Mouse (Mus musculus) fibroblast of lung, adult 2 months (primary cell): ENCODE data around the gene Tm7sf3.
"Not testable (repeated sequence)": the region's sequence is repeated elsewhere in the genome, so short reads cannot be mapped to it uniquely, and the experiment has no call there.

Source experiments
- DNase-seq: peaks from one replicate; pipeline ENCODE4 v3.0.0-alpha.2; 2011; ENCODE audit warnings: low read depth

Gene Tm7sf3

DNA sequence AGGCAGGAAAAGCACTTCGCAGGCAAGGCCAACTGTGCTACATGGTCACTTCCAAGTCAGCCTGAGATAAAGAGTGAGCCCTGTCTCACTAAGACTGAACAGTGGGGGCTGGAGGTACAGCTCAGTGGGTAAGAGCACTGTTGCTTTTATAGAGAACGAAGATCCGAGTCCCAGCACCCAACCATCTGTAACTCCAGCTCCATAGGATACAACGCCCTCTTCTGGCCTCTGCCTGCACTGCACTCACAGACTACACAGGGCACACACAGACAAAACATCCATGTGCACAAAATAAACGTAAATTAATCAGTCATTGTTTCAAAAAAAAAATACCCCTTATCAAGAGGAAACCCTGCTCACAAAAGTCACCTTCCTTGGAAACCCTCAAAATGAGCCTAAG lies 28.7 kb downstream of the Tm7sf3 start:
- no peak for DNase-seq

- no peak for DNase-seq
These were observed 29.9 kb downstream of the Tm7sf3 start for GRCm38 (mm10) chr6:146612736-146613135.

DNA sequence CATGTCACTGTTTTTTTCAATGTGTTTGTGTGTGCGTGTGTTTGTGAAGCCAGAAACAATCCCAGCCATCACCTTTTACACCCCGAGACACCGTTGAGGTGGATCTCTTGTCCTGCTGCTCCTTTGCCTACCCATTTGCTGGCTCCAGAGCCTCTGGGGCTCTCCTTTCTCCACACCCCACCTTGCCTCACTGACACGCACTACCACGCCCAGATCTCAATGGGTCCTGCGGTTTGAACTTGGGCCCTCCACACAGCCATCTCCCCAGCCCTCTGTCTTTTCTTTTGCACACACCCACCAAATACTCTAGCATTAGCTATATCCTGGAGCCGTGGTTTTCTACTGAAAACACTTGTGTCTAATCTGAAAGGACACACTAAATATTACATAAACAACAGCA lies 30.7 kb downstream of the Tm7sf3 start:
- no peak for DNase-seq

DNA sequence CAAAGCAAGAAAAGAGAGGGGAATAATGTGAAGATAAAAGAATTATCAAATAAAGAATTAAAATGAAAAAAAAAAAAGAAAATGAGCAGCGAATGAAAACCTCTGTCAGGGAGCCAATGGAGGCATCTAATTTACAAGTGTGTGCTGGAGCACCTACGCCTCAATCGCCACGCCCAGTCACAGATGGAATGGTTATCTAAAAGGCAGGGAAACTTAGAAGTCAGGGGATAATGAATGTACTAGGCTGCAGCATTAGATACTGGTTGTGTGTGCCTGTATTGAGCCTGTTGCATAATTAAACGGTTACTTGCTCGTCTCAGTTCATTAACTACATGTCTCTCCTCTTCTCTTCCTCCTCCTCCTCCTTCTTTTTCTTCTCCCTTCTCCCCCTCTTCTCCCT lies 31.2 kb downstream of the Tm7sf3 start:
- no peak for DNase-seq

GRCm38 (mm10) chr6:146603651-146604050 lies 39.0 kb downstream of the Tm7sf3 start:
- no peak for DNase-seq

DNA sequence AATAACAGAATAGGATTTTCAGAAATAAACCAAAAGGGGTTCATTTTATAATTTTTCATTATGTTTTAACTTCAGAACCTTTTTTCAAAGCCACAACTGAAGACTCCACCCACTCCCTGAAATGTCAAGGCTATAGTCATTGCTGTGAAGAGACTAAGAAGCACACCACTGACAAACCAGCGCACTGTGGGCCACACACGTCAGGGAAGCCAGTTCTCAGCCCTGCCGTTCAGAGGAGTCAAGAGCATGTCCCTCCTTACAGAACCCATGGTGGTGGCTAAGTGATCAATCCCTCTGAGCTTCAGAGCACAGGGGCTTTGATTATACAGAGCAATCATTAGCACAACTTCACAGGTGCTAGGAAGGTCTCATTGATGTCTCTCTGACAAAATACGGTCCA lies 40.0 kb downstream of the Tm7sf3 start:
- no peak for DNase-seq

- DNase-seq = no peak
These were observed 57.5 kb downstream of the Tm7sf3 start for GRCm38 (mm10) chr6:146585134-146585533.

- no peak for DNase-seq
These were observed 59.1 kb downstream of the Tm7sf3 start for GRCm38 (mm10) chr6:146583366-146584046.

DNA sequence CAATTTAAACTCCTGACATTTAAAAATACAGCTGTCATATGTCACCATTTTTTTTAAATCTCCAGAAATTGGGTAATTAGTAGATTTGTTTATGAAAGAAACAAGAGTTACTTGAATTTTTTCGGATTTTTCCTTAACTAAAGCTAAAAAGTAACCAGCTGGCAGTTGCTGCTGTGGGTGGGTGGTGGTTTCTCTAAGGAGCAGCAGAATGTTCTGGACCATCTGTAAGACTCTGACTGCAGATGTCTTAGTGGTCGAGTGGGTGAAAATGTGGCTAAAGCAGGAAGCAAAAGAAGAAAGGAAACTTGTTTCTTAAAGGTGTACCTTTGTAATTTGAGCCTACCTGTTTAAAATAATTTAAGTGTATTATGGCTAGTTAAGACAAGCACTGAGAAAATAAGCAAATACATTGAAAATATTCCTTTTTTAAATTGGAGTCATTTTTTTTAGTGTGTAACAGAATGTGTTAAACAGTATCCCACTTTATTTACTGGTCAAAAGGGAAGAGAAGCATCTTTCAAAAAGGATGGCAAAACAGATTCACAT lies 62.2 kb downstream of the Tm7sf3 start:
- DNase-seq = no peak

DNA sequence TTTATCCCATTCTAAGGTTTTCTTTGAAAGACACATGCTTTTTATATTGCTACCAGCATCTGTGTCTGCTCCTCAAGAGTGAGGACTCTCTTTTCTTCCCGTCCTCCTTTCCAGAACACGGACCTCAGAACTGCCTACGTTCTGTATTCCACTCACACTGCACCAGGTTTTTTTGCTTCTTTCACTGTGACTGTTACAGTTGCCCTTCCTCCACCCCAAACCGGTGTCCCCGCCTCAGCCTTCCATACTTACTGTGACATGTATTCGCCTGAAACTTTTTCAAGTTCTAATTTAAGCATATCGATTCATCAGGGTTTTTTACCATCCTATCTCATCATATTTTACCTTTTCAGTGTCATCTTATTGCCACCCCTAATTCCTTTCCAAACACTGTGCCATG lies 64.0 kb downstream of the Tm7sf3 start:
- peak; percentile 6 for DNase-seq

- DNase-seq = no peak
These were observed 64.5 kb downstream of the Tm7sf3 start for GRCm38 (mm10) chr6:146578111-146578531.

DNA sequence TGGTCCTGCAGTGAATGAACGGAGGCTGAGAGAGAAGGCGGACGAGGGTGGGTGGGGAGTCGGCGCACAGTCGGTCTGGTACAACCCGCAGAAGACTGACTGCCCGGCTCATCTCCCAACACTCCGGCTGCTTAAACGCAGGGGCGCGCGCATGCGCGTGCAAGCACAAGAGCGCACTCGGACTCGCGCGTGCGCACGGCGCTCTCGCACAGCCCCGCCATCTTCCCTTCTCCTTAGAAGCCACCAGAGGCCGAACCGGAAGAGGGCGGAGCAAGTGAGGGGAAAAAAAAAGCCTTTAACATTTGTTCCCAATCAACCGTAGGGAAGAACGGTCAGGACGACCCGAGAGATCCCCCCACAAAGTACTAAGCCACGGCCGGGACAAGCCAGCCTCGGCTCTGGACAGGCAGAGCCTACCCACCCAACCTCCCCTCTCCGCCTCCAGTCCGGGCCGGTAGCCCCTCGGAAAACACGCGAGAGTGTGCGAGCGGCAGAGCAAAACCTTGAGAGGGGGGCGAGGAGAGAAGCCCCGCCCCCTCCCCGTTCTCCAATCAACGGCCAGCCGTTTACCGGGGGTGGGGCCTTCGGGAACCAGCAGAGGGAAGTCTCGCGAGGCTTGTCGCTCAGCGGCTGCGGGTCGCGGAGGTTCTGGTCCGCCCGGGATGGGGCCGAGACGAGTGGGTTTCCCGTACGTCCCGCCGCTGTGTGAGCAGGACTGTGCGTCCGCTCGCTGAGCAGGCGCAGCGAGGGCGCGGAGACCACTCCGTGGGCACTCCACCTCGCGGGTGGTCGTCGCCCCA lies 65.1 kb downstream of the Tm7sf3 start, which contains the start of gene Ints13:
Ints13 (minus strand) TSS at position 526 of the 800 bp plus-strand sequence.
- DNase-seq = peak; percentile 98

DNA sequence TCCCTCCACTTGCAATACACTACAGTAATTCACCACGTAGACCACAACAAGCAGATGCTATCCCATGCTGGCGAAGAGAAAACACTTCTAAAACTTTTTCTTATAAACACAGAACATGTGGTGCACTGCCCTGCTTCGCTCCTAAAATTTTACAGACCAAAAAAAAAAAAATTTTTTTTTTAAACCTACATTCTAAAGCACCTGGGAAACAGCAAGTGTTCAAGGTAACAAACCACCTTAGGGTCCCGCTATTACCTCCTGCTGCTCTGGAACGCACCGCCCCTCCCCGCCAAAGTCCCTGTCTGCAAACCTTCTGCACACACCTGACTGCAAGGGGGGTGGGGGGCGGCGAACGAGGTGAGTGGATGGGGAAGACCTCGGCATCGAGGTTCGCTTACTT lies 65.7 kb downstream of the Tm7sf3 start, which contains the start of gene Fgfr1op2:
Fgfr1op2 (plus strand) TSS at position 301 of the 400 bp plus-strand sequence.
- no peak for DNase-seq

DNA sequence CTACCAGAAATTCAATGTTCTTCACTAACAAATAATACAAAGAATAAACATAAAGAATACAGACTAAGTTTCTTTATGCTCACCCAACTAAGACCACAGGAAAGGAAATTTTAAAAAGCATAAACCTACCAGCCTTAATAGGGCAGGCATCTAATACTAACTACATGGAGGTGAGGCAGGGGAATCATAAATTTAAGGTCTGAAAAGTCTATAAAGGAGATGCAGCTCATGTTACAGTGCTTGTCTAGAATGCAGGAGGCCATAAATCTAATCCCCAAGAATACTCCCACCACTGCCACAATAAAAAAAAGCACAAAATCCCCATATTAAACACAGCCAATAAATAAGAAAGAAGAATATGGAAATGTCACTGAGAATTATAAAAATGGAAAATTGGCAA lies 70.6 kb downstream of the Tm7sf3 start:
- DNase-seq = no peak

GRCm38 (mm10) chr6:146562461-146562860 lies 80.2 kb downstream of the Tm7sf3 start:
- not testable (repeated sequence) for DNase-seq
